8 mouse cellular contexts compared by ENCODE assay signal in genomic region chr5:64230507-64231041, GRCm38 (mm10).
DNase-seq lines count a peak whose midpoint lies in the region; ATAC-seq lines count a peak whose summit lies in the region.

No protein-coding gene starts in this region.

- ATAC-seq in activated CD4-positive, CD25-positive, alpha-beta regulatory T cell, adult 4 months: peak; percentile 20
- peak; percentile 69 for ATAC-seq in forebrain, embryonic 11.5 days (replicated peaks; ENCODE audit: low FRiP score)
- no peak; the same call in none of the 2 replicates for ATAC-seq in kidney, embryonic 15.5 days (replicated peaks; ENCODE audit: low FRiP score)

- peak overlapping the region; percentile 76 for H3K9ac ChIP-seq in forebrain, embryonic 11.5 days (ENCODE audit: low read length)
- H3K9ac ChIP-seq in kidney, embryonic 15.5 days: peak overlapping the region; percentile 72

- no peaks in the 10 kb centered on the region for H3K27me3 ChIP-seq in forebrain, embryonic 11.5 days (ENCODE audit: control insufficient read depth, insufficient read depth, low read length)
- H3K27me3 ChIP-seq in kidney, embryonic 15.5 days: no peaks in the 10 kb centered on the region
- H3K27me3 ChIP-seq in megakaryocyte, embryonic 14.5 days (replicated peaks): no peaks in the 10 kb centered on the region

- H3K4me2 ChIP-seq in forebrain, embryonic 11.5 days (ENCODE audit: low read depth, low read length, severe bottlenecking): peak overlapping the region; percentile 66
- H3K4me2 ChIP-seq in kidney, embryonic 15.5 days: peak overlapping the region; percentile 87

- peak overlapping the region; percentile 60 for H3K4me3 ChIP-seq in forebrain, embryonic 11.5 days (ENCODE audit: low read depth, low read length)
- H3K4me3 ChIP-seq in kidney, embryonic 15.5 days (replicated peaks): peak overlapping the region; percentile 72
- H3K4me3 ChIP-seq in megakaryocyte, embryonic 14.5 days (replicated peaks): peak overlapping the region; percentile 96

- H3K9me3 ChIP-seq in forebrain, embryonic 11.5 days (ENCODE audit: control insufficient read depth, low read length): no peaks in the 10 kb centered on the region
- H3K9me3 ChIP-seq in kidney, embryonic 15.5 days (replicated peaks): no peaks in the 10 kb centered on the region
- H3K9me3 ChIP-seq in megakaryocyte, embryonic 14.5 days: no peaks in the 10 kb centered on the region

- H3K4me1 ChIP-seq in forebrain, embryonic 11.5 days (replicated peaks; ENCODE audit: control insufficient read depth, insufficient read depth, low read length): peaks cover 3% of the 10 kb centered on the region; the same call in 1 of the 2 replicates
- peaks cover 42% of the 10 kb centered on the region for H3K4me1 ChIP-seq in kidney, embryonic 15.5 days
- peaks cover 37% of the 10 kb centered on the region for H3K4me1 ChIP-seq in megakaryocyte, embryonic 14.5 days

- H3K27ac ChIP-seq in forebrain, embryonic 11.5 days (ENCODE audit: low read depth, low read length): no peak overlapping the region
- peak overlapping the region; percentile 81 for H3K27ac ChIP-seq in kidney, embryonic 15.5 days

- no peaks in the 10 kb centered on the region for H3K36me3 ChIP-seq in forebrain, embryonic 11.5 days (ENCODE audit: control insufficient read depth, insufficient read depth, low read length)
- H3K36me3 ChIP-seq in kidney, embryonic 15.5 days: no peaks in the 10 kb centered on the region
- no peaks in the 10 kb centered on the region for H3K36me3 ChIP-seq in megakaryocyte, embryonic 14.5 days (replicated peaks; ENCODE audit: low read length)

- 1% methylated on average over 27 of the region's 33 CpGs for WGBS in forebrain, embryonic 11.5 days
- under 1% methylated on average over 21 of the region's 33 CpGs for WGBS in kidney, embryonic 15.5 days

- DNase-seq in ovary, postnatal 36 days (ENCODE audit: low spot score): peak; percentile 33
- DNase-seq in ovary, adult 18-20 months (ENCODE audit: low spot score): no peak
- no peak for DNase-seq in forebrain, embryonic 11.5 days (ENCODE audit: low spot score)
- DNase-seq in right cerebral cortex, postnatal 4 days: no peak
- DNase-seq in urinary bladder, adult 18-20 months (ENCODE audit: low spot score in 2 of 2): no peak
